26 mouse cellular contexts compared by ENCODE assay signal in the genomic region with DNA sequence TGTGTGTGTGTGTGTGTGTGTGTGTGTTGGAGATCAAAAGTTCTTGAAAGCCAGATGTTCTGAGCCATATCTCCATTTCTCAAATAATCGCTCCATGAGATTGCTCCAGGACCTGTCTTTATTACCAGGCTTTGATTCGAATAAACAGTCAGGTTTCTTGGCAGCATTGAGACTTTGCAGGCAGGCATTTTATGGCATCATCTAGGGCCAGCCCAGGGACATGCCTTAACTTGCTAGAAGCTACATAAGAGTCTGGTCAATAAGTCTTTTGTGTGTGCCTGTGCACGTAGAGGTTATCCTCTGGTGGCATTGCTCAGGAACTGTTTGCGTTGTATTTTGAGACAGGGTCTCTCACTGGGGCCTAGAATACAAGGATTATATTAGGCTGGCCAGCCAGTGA. TPM values are rescaled to one million over a fixed set of nuclear protein-coding genes. Genes with fewer than 3 reads are reported as not detected.
DNase-seq lines count a peak whose midpoint lies in the region; ATAC-seq lines count a peak whose summit lies in the region.
"Had no signal": no experiment of that assay in that cellular context is flagged by ENCODE, and none has a peak within 500 bp of the region (broad histone marks: within the 10 kb centered on the region; RNA-seq: fewer than 3 reads in every experiment).

No protein-coding gene starts in this region.

- peak; percentile 21 for DNase-seq in embryonic facial prominence, embryonic 14.5 days (ENCODE audit: low spot score)
- DNase-seq in embryonic facial prominence, embryonic 10.5 days (ENCODE audit: low spot score) = no peak
- DNase-seq in urinary bladder, postnatal 14 days (ENCODE audit: low spot score) = peak; percentile 20
- DNase-seq in urinary bladder, postnatal 25 days (ENCODE audit: low spot score) = no peak
- peak; percentile 91 for DNase-seq in fat pad, adult 2 months (ENCODE audit: extremely low read depth, low read depth, low spot score)
- no peak for DNase-seq in embryo, embryonic 11 days
- no peak for DNase-seq in cerebellum, postnatal 36 days
- DNase-seq: adrenal gland, adult 8-10 months; adrenal gland, postnatal 14 days; adrenal gland, postnatal 36 days; B cell, adult 2 months; cerebellum, adult 11 months; cerebellum, adult 18-20 months; cerebellum, adult 8-10 months; cerebellum, adult 9-11 months; cerebellum, postnatal 25 days had no signal

- no peaks in the 10 kb centered on the region for H3K9me3 ChIP-seq in embryonic facial prominence, embryonic 14.5 days (ENCODE audit: control insufficient read depth, low read length)
- H3K9me3 ChIP-seq in embryonic facial prominence, embryonic 10.5 days = no peaks in the 10 kb centered on the region
- H3K9me3 ChIP-seq in stomach, embryonic 16.5 days (replicated peaks; ENCODE audit: control insufficient read depth, low read length) = no peaks in the 10 kb centered on the region
- H3K9me3 ChIP-seq: embryonic facial prominence, embryonic 13.5 days; forebrain, embryonic 10.5 days; forebrain, embryonic 12.5 days had no signal

- no peaks in the 10 kb centered on the region for H3K4me1 ChIP-seq in embryonic facial prominence, embryonic 14.5 days (ENCODE audit: control insufficient read depth, insufficient read depth, low read length)
- H3K4me1 ChIP-seq in embryonic facial prominence, embryonic 10.5 days = 0 out of 2 replicates have a peak, but pooled peaks cover 4% of the 10 kb centered on the region
- no peaks in the 10 kb centered on the region for H3K4me1 ChIP-seq in stomach, embryonic 16.5 days (ENCODE audit: control insufficient read depth, insufficient read depth, low read length)
- H3K4me1 ChIP-seq: embryonic facial prominence, embryonic 13.5 days; forebrain, embryonic 12.5 days had no signal

- H3K27me3 ChIP-seq in embryonic facial prominence, embryonic 14.5 days (replicated peaks; ENCODE audit: control insufficient read depth, insufficient read depth, low read length) = no peaks in the 10 kb centered on the region
- no peaks in the 10 kb centered on the region for H3K27me3 ChIP-seq in embryonic facial prominence, embryonic 10.5 days (replicated peaks; ENCODE audit: low read depth, poor library complexity, severe bottlenecking)
- H3K27me3 ChIP-seq in stomach, embryonic 16.5 days (ENCODE audit: control insufficient read depth, insufficient read depth, low read length) = no peaks in the 10 kb centered on the region
- H3K27me3 ChIP-seq: CH12.LX; embryonic facial prominence, embryonic 13.5 days; forebrain, embryonic 12.5 days; Patski had no signal

- no peak for ATAC-seq in embryonic facial prominence, embryonic 14.5 days (ENCODE audit: low read depth)
- ATAC-seq in stomach, embryonic 16.5 days (ENCODE audit: insufficient read depth, low FRiP score) = no peak
- ATAC-seq: activated CD4-positive, CD25-positive, alpha-beta regulatory T cell, adult 4 months; CD4-positive, CD25-positive, alpha-beta regulatory T cell, adult 4 months; forebrain, embryonic 14.5 days; forebrain, embryonic 16.5 days; Patski had no signal

- no peak overlapping the region for H3K27ac ChIP-seq in embryonic facial prominence, embryonic 14.5 days (replicated peaks; ENCODE audit: low read depth, low read length)
- H3K27ac ChIP-seq in embryonic facial prominence, embryonic 10.5 days (replicated peaks) = no peak overlapping the region
- peak overlapping the region; percentile 26; the same call in 1 of the 2 replicates for H3K27ac ChIP-seq in stomach, embryonic 16.5 days (ENCODE audit: low read length)
- H3K27ac ChIP-seq: embryonic facial prominence, embryonic 13.5 days; forebrain, embryonic 10.5 days; forebrain, embryonic 12.5 days had no signal

- no peak overlapping the region for H3K4me2 ChIP-seq in embryonic facial prominence, embryonic 14.5 days (ENCODE audit: low read depth, low read length)
- H3K4me2 ChIP-seq in stomach, embryonic 16.5 days (ENCODE audit: low read depth, low read length) = no peak overlapping the region
- H3K4me2 ChIP-seq: embryonic facial prominence, embryonic 13.5 days; forebrain, embryonic 12.5 days had no signal

- 64% methylated on average over 4 of the region's 4 CpGs for WGBS in embryonic facial prominence, embryonic 14.5 days
- 75% methylated on average over 4 of the region's 4 CpGs for WGBS in embryonic facial prominence, embryonic 10.5 days
- 63% methylated on average over 4 of the region's 4 CpGs for WGBS in stomach, embryonic 16.5 days

- H3K36me3 ChIP-seq in embryonic facial prominence, embryonic 14.5 days (ENCODE audit: control insufficient read depth, insufficient read depth, low read length) = no peaks in the 10 kb centered on the region
- no peaks in the 10 kb centered on the region for H3K36me3 ChIP-seq in embryonic facial prominence, embryonic 10.5 days (replicated peaks)
- no peaks in the 10 kb centered on the region for H3K36me3 ChIP-seq in stomach, embryonic 16.5 days (ENCODE audit: control insufficient read depth, insufficient read depth, low read length)
- H3K36me3 ChIP-seq: embryonic facial prominence, embryonic 13.5 days; forebrain, embryonic 10.5 days; forebrain, embryonic 12.5 days had no signal

- no peak overlapping the region for H3K9ac ChIP-seq in embryonic facial prominence, embryonic 14.5 days (ENCODE audit: low read depth, low read length)
- no peak overlapping the region for H3K9ac ChIP-seq in stomach, embryonic 16.5 days (ENCODE audit: low read length)
- H3K9ac ChIP-seq: embryonic facial prominence, embryonic 13.5 days; forebrain, embryonic 12.5 days had no signal

- no peak overlapping the region for H3K4me3 ChIP-seq in embryonic facial prominence, embryonic 14.5 days (ENCODE audit: low read depth, low read length)
- no peak overlapping the region for H3K4me3 ChIP-seq in embryonic facial prominence, embryonic 10.5 days
- H3K4me3 ChIP-seq in stomach, embryonic 16.5 days (replicated peaks; ENCODE audit: low read length) = no peak overlapping the region
- H3K4me3 ChIP-seq: embryonic facial prominence, embryonic 13.5 days; forebrain, embryonic 10.5 days; forebrain, embryonic 12.5 days had no signal

RNA-seq across cellular contexts. Expression of a gene that starts 29.8 kb away (rescaled TPM):
- 13.8 TPM in 2 replicates for polyA plus RNA-seq in embryonic facial prominence, embryonic 14.5 days (2014; fragmentation: Nextera tagmentation; extraction: Ambion mirVana)
- 7.4 and 9.3 TPM in 2 replicates for polyA plus RNA-seq in embryonic facial prominence, embryonic 10.5 days (2016; fragmentation: Nextera tagmentation; extraction: Ambion mirVana)
- polyA plus RNA-seq in stomach, embryonic 16.5 days (2015; fragmentation: Nextera tagmentation; extraction: Ambion mirVana) = 15.7 and 16.3 TPM in 2 replicates

RNA-seq across cellular contexts. Expression of a gene that starts 36.2 kb away (rescaled TPM):
- polyA plus RNA-seq in embryonic facial prominence, embryonic 14.5 days (2014; fragmentation: Nextera tagmentation; extraction: Ambion mirVana) = 27.0 and 29.5 TPM in 2 replicates
- polyA plus RNA-seq in embryonic facial prominence, embryonic 10.5 days (2016; fragmentation: Nextera tagmentation; extraction: Ambion mirVana) = 34.7 and 37.6 TPM in 2 replicates
- polyA plus RNA-seq in stomach, embryonic 16.5 days (2015; fragmentation: Nextera tagmentation; extraction: Ambion mirVana) = 137 and 162 TPM in 2 replicates

RNA-seq across cellular contexts. Expression of a gene that starts 54.8 kb away (rescaled TPM):
- polyA plus RNA-seq in embryonic facial prominence, embryonic 14.5 days (2014; fragmentation: Nextera tagmentation; extraction: Ambion mirVana) = 2.0 and 3.6 TPM in 2 replicates
- polyA plus RNA-seq in embryonic facial prominence, embryonic 10.5 days (2016; fragmentation: Nextera tagmentation; extraction: Ambion mirVana) = 6.0 and 9.0 TPM in 2 replicates
- polyA plus RNA-seq in stomach, embryonic 16.5 days (2015; fragmentation: Nextera tagmentation; extraction: Ambion mirVana) = 7.6 and 8.3 TPM in 2 replicates

Comparison
In these comparisons a context has a peak if more than half of its experiments do, and no peak if none do; other contexts are left out.
1. DNase-seq: peak in embryonic facial prominence, embryonic 14.5 days (single experiment), urinary bladder, postnatal 14 days (single experiment) and fat pad, adult 2 months (single experiment); none in embryonic facial prominence, embryonic 10.5 days (single experiment), urinary bladder, postnatal 25 days (single experiment), embryo, embryonic 11 days (single experiment) and cerebellum, postnatal 36 days (0 of 2).